22 mouse cellular contexts compared by ENCODE assay signal in the genomic region with DNA sequence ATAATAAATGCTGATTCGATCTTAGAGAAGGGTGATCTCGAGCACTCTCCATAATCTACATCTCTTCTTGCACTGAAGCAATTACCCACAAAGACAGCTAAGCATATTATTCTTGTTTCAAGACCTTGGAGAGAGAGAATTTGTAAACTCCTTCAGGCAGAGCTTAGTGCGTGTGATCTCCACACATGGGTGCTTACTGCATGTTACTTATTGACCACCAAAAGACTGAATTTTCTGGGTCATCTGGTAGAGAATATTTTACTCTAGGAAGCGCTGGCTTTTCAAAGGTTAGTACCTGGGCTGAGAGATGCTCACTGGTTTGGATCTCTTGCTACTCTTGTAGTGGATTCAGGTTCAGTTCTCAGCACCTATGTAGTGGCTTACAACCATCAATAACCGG. TPM values are rescaled to one million over a fixed set of nuclear protein-coding genes. Genes with fewer than 3 reads are reported as not detected.
DNase-seq lines count a peak whose midpoint lies in the region; ATAC-seq lines count a peak whose summit lies in the region.
"Had no signal": no experiment of that assay in that cellular context is flagged by ENCODE, and none has a peak within 500 bp of the region (broad histone marks: within the 10 kb centered on the region; RNA-seq: fewer than 3 reads in every experiment).

No protein-coding gene starts in this region.

- no peaks in the 10 kb centered on the region for H3K27me3 ChIP-seq in kidney, embryonic 15.5 days
- H3K27me3 ChIP-seq in hindbrain, embryonic 10.5 days (ENCODE audit: insufficient read depth, poor library complexity, severe bottlenecking), result no peaks in the 10 kb centered on the region
- H3K27me3 ChIP-seq: forebrain, embryonic 13.5 days; hindbrain, embryonic 13.5 days had no signal

- H3K36me3 ChIP-seq in kidney, embryonic 15.5 days, result peaks cover 30% of the 10 kb centered on the region
- H3K36me3 ChIP-seq in hindbrain, embryonic 10.5 days, result 0 out of 2 replicates have a peak, but pooled peaks cover 15% of the 10 kb centered on the region

- no peaks in the 10 kb centered on the region for H3K9me3 ChIP-seq in kidney, embryonic 15.5 days (replicated peaks)
- H3K9me3 ChIP-seq in hindbrain, embryonic 10.5 days, result no peaks in the 10 kb centered on the region
- H3K9me3 ChIP-seq: forebrain, embryonic 10.5 days; forebrain, embryonic 13.5 days; hindbrain, embryonic 13.5 days had no signal

- no peak overlapping the region for H3K9ac ChIP-seq in kidney, embryonic 15.5 days
- H3K9ac ChIP-seq: forebrain, embryonic 13.5 days; hindbrain, embryonic 13.5 days had no signal

- 81% methylated on average over 5 of the region's 5 CpGs for WGBS in kidney, embryonic 15.5 days
- 91% methylated on average over 5 of the region's 5 CpGs for WGBS in hindbrain, embryonic 10.5 days

- ATAC-seq in kidney, embryonic 15.5 days (replicated peaks; ENCODE audit: low FRiP score), result peak; percentile 57
- ATAC-seq: forebrain, embryonic 13.5 days; forebrain, embryonic 16.5 days; hindbrain, embryonic 16.5 days had no signal

- peaks cover 19% of the 10 kb centered on the region for H3K4me1 ChIP-seq in kidney, embryonic 15.5 days
- H3K4me1 ChIP-seq in hindbrain, embryonic 10.5 days (replicated peaks), result peaks cover 5% of the 10 kb centered on the region; the same call in 1 of the 2 replicates
- H3K4me1 ChIP-seq: forebrain, embryonic 13.5 days; hindbrain, embryonic 13.5 days had no signal

- no peak overlapping the region for H3K4me2 ChIP-seq in kidney, embryonic 15.5 days
- H3K4me2 ChIP-seq: forebrain, embryonic 13.5 days; heart, embryonic 11.5 days; hindbrain, embryonic 13.5 days had no signal

- H3K27ac ChIP-seq in kidney, embryonic 15.5 days, result peak overlapping the region; percentile 82
- no peak overlapping the region for H3K27ac ChIP-seq in hindbrain, embryonic 10.5 days
- H3K27ac ChIP-seq: forebrain, embryonic 10.5 days; forebrain, embryonic 13.5 days; hindbrain, embryonic 13.5 days had no signal

- intact Hi-C loops in gastrocnemius, postnatal 36 days (cut with DNase I), result no loop called here

- H3K4me3 ChIP-seq in kidney, embryonic 15.5 days (replicated peaks), result no peak overlapping the region
- no peak overlapping the region for H3K4me3 ChIP-seq in hindbrain, embryonic 10.5 days
- H3K4me3 ChIP-seq: forebrain, embryonic 10.5 days; forebrain, embryonic 13.5 days; hindbrain, embryonic 13.5 days had no signal

- peak; percentile 61 for DNase-seq in kidney, adult 11 months
- DNase-seq in kidney, postnatal 25 days, result no peak
- DNase-seq in kidney, adult 9 months, result peak; percentile 81
- DNase-seq in kidney, postnatal 10 days, result no peak
- DNase-seq in kidney, postnatal 14 days, result peak; percentile 45
- DNase-seq in gastrocnemius, postnatal 36 days, result no peak
- DNase-seq in hindbrain, embryonic 10.5 days (ENCODE audit: low spot score), result no peak
- DNase-seq: adrenal gland, adult 2 months; adrenal gland, postnatal 14 days; cerebellum, adult 11 months; cerebellum, adult 2 months; cerebellum, postnatal 10 days; cerebellum, postnatal 36 days; embryo, embryonic 11 days; gastrocnemius, postnatal 10 days had no signal

RNA-seq across cellular contexts. Expression of a gene that starts 25.5 kb away (rescaled TPM):
- 16.2 and 19.5 TPM in 2 replicates for polyA plus RNA-seq in kidney, embryonic 15.5 days (2015; fragmentation: Nextera tagmentation; extraction: Ambion mirVana)
- 10 to 100 TPM; 14.2 to 18.0 TPM for total RNA-seq in gastrocnemius, postnatal 36 days (2021)
- 24.2 and 27.1 TPM in 2 replicates for polyA plus RNA-seq in hindbrain, embryonic 10.5 days (2016; fragmentation: Nextera tagmentation; extraction: Ambion mirVana)

RNA-seq across cellular contexts. Expression of a gene that starts 34.0 kb away (rescaled TPM):
- polyA plus RNA-seq in kidney, embryonic 15.5 days (2015; fragmentation: Nextera tagmentation; extraction: Ambion mirVana), result 910 and 925 TPM in 2 replicates
- total RNA-seq in gastrocnemius, postnatal 36 days (2021), result 100 to 1,000 TPM; 262 to 264 TPM
- polyA plus RNA-seq in hindbrain, embryonic 10.5 days (2016; fragmentation: Nextera tagmentation; extraction: Ambion mirVana), result 249 and 310 TPM in 2 replicates

Comparison
In these comparisons a context has a peak if more than half of its experiments do, and no peak if none do; other contexts are left out.
1. DNase-seq: peak in kidney, adult 11 months (single experiment), kidney, adult 9 months (single experiment) and kidney, postnatal 14 days (single experiment); none in kidney, postnatal 25 days (0 of 2), kidney, postnatal 10 days (single experiment), gastrocnemius, postnatal 36 days (0 of 2) and hindbrain, embryonic 10.5 days (single experiment).